Mouse (Mus musculus): ENCODE measurements around the gene Tomm6.

- TF ChIP-seq SRF (IDR thresholded peaks at IDR 0.05; ENCODE audit: control insufficient read depth, insufficient read length, low read depth) (no peak), USF1 (IDR thresholded peaks at IDR 0.05; ENCODE audit: low read depth) (no peak), POLR2A (IDR thresholded peaks at IDR 0.05; ENCODE audit: insufficient read length, low read depth) (no peak), MYOG (IDR thresholded peaks at IDR 0.05; ENCODE audit: control insufficient read depth in 1 of 3, insufficient read depth in 1 of 3, insufficient read length in 2 of 3, low read depth in 2 of 3) (no peak), POLR2AphosphoS2 (IDR thresholded peaks at IDR 0.05; ENCODE audit: insufficient read length, low read depth) (no peak), REST (IDR thresholded peaks at IDR 0.05; ENCODE audit: insufficient read depth, insufficient read length) (no peak), TCF12 (IDR thresholded peaks at IDR 0.05; ENCODE audit: insufficient read depth, poor library complexity, severe bottlenecking) (no peak), E2F4 (IDR thresholded peaks at IDR 0.05; ENCODE audit: insufficient read depth) (no peak)
Observed at GRCm38 (mm10) chr17:47658741-47659243, 29.4 kb downstream of the Tomm6 start.
